In genomic region chr16:88060936-88061335, GRCm38 (mm10) we compare ENCODE assay signal across 19 mouse cellular contexts.
"Had no signal": no experiment of that assay in that cellular context is flagged by ENCODE, and none has a peak within 500 bp of the region (broad histone marks: within the 10 kb centered on the region; RNA-seq: fewer than 3 reads in every experiment).

No protein-coding gene starts in this region.

- H3K36me3 ChIP-seq: midbrain, embryonic 10.5 days; midbrain, embryonic 12.5 days; neural tube, embryonic 13.5 days; neural tube, embryonic 15.5 days had no signal

- DNase-seq: lung, adult 18-20 months; lung, embryonic 14.5 days; lung, postnatal 10 days; lung, postnatal 4 days; midbrain, embryonic 14.5 days; retina, postnatal 1 day; right cerebral cortex, adult 18-20 months; right cerebral cortex, postnatal 25 days; right cerebral cortex, postnatal 4 days; spleen, adult 18-20 months; thymus, adult 18-20 months; thymus, postnatal 14 days; thymus, postnatal 4 days had no signal

- H3K4me3 ChIP-seq: midbrain, embryonic 10.5 days; midbrain, embryonic 12.5 days; myocyte; neural tube, embryonic 13.5 days; neural tube, embryonic 15.5 days had no signal

- H3K4me2 ChIP-seq: lung, embryonic 14.5 days; midbrain, embryonic 12.5 days; neural tube, embryonic 13.5 days; neural tube, embryonic 15.5 days had no signal

- ATAC-seq: midbrain, embryonic 16.5 days had no signal

- H3K27me3 ChIP-seq: midbrain, embryonic 12.5 days; neural tube, embryonic 13.5 days; neural tube, embryonic 15.5 days had no signal

- H3K27ac ChIP-seq: midbrain, embryonic 10.5 days; midbrain, embryonic 12.5 days; neural tube, embryonic 13.5 days; neural tube, embryonic 15.5 days had no signal

- H3K9me3 ChIP-seq: midbrain, embryonic 10.5 days; midbrain, embryonic 12.5 days; neural tube, embryonic 13.5 days; neural tube, embryonic 15.5 days had no signal

- H3K4me1 ChIP-seq: midbrain, embryonic 10.5 days; midbrain, embryonic 12.5 days; neural tube, embryonic 13.5 days; neural tube, embryonic 15.5 days had no signal

- H3K9ac ChIP-seq: lung, embryonic 14.5 days; midbrain, embryonic 12.5 days; neural tube, embryonic 13.5 days; neural tube, embryonic 15.5 days had no signal
